In genomic region chr13:52679906-52680305, GRCm38 (mm10) we compare ENCODE assay signal across 10 mouse cellular contexts.
A peak's percentile ranks its signal among the peaks of the same experiment; 100 is the strongest.
DNase-seq lines count a peak whose midpoint lies in the region; ATAC-seq and TF ChIP-seq lines count a peak whose summit lies in the region.
"Had no signal": no experiment of that assay in that cellular context is flagged by ENCODE, and none has a peak within 500 bp of the region (broad histone marks: within the 10 kb centered on the region; RNA-seq: fewer than 3 reads in every experiment).

No protein-coding gene starts in this region.

- H3K9me3 ChIP-seq in hindbrain, embryonic 14.5 days (ENCODE audit: control insufficient read depth, low read length): no peaks in the 10 kb centered on the region
- peaks cover 6% of the 10 kb centered on the region; the same call in 1 of the 2 replicates for H3K9me3 ChIP-seq in heart, embryonic 12.5 days (replicated peaks)
- H3K9me3 ChIP-seq: heart, embryonic 15.5 days; liver, embryonic 12.5 days had no signal

- 30% methylated on average over 5 of the region's 5 CpGs for WGBS in hindbrain, embryonic 14.5 days
- 60% methylated on average over 5 of the region's 5 CpGs for WGBS in heart, embryonic 12.5 days

- no peak overlapping the region for H3K4me2 ChIP-seq in hindbrain, embryonic 14.5 days (replicated peaks)
- no peak overlapping the region for H3K4me2 ChIP-seq in heart, embryonic 12.5 days
- H3K4me2 ChIP-seq: heart, embryonic 15.5 days; liver, embryonic 12.5 days had no signal

- H3K4me1 ChIP-seq in hindbrain, embryonic 14.5 days (replicated peaks; ENCODE audit: control insufficient read depth, insufficient read depth, low read length): 0 out of 2 replicates have a peak, but pooled peaks cover 5% of the 10 kb centered on the region
- no peaks in the 10 kb centered on the region; the same call in 1 of the 2 replicates for H3K4me1 ChIP-seq in heart, embryonic 12.5 days (replicated peaks)
- H3K4me1 ChIP-seq: heart, embryonic 15.5 days had no signal

- no peaks in the 10 kb centered on the region for H3K27me3 ChIP-seq in hindbrain, embryonic 14.5 days (ENCODE audit: control insufficient read depth, insufficient read depth, low read length)
- no peaks in the 10 kb centered on the region for H3K27me3 ChIP-seq in heart, embryonic 12.5 days (replicated peaks)
- H3K27me3 ChIP-seq: heart, embryonic 15.5 days; liver, embryonic 12.5 days had no signal

- peak; percentile 72; the same call in 1 of the 2 replicates for ATAC-seq in hindbrain, embryonic 14.5 days (ENCODE audit: low FRiP score)
- no peak for ATAC-seq in heart, embryonic 12.5 days (ENCODE audit: insufficient number of reproducible peaks, low FRiP score)
- ATAC-seq: liver, embryonic 12.5 days had no signal

- TF ChIP-seq CTCF in gastrocnemius, adult 2 months (IDR thresholded peaks at IDR 0.05): no peak

- H3K36me3 ChIP-seq in hindbrain, embryonic 14.5 days (replicated peaks; ENCODE audit: control insufficient read depth, insufficient read depth): no peaks in the 10 kb centered on the region
- H3K36me3 ChIP-seq in heart, embryonic 12.5 days: no peaks in the 10 kb centered on the region
- H3K36me3 ChIP-seq: heart, embryonic 15.5 days; liver, embryonic 12.5 days had no signal

- DNase-seq in retina, postnatal 1 day: peak; percentile 45
- no peak for DNase-seq in retina, embryonic 14.5 days (ENCODE audit: low spot score)
- peak; percentile 68 for DNase-seq in hindbrain, embryonic 14.5 days (ENCODE audit: low spot score)
- DNase-seq in left cerebral cortex, postnatal 36 days (ENCODE audit: low spot score in 2 of 2): peak; percentile 50 to 51
- no peak for DNase-seq in urinary bladder, postnatal 36 days (ENCODE audit: low spot score in 2 of 2)
- no peak for DNase-seq in heart, adult 11 months
- DNase-seq in gastrocnemius, adult 2 months: no peak

- no peak overlapping the region for H3K27ac ChIP-seq in hindbrain, embryonic 14.5 days
- H3K27ac ChIP-seq in heart, embryonic 12.5 days (ENCODE audit: poor library complexity, severe bottlenecking): no peak overlapping the region
- H3K27ac ChIP-seq in gastrocnemius, adult 2 months: no peak overlapping the region
- H3K27ac ChIP-seq: heart, embryonic 15.5 days; liver, embryonic 12.5 days had no signal

- intact Hi-C loops in left cerebral cortex, postnatal 36 days (cut with DNase I): no loop called here
- intact Hi-C loops in gastrocnemius, adult 2 months (cut with DNase I): no loop called here

- no peak overlapping the region for H3K4me3 ChIP-seq in hindbrain, embryonic 14.5 days (replicated peaks; ENCODE audit: low read length)
- H3K4me3 ChIP-seq in heart, embryonic 12.5 days: no peak overlapping the region
- no peak overlapping the region for H3K4me3 ChIP-seq in gastrocnemius, adult 2 months
- H3K4me3 ChIP-seq: heart, embryonic 15.5 days; liver, embryonic 12.5 days had no signal

- no peak overlapping the region for H3K9ac ChIP-seq in hindbrain, embryonic 14.5 days
- H3K9ac ChIP-seq in heart, embryonic 12.5 days: no peak overlapping the region
- H3K9ac ChIP-seq: heart, embryonic 15.5 days; liver, embryonic 12.5 days had no signal

Comparison
In these comparisons a context has a peak if more than half of its experiments do, and no peak if none do; other contexts are left out.
1. DNase-seq: peak in retina, postnatal 1 day (single experiment), hindbrain, embryonic 14.5 days (single experiment) and left cerebral cortex, postnatal 36 days (2 of 2); none in retina, embryonic 14.5 days (single experiment), urinary bladder, postnatal 36 days (0 of 2), heart, adult 11 months (single experiment) and gastrocnemius, adult 2 months (single experiment).